Mouse (Mus musculus) left cerebral cortex, adult 8-10 months (tissue): ENCODE results near the gene Ift57. TPM values are rescaled to one million over a fixed set of nuclear protein-coding genes. Genes with fewer than 3 reads are reported as not detected.

ENCODE experiments used
- DNase-seq, 2 experiments: peaks; one replicate each; pipeline ENCODE4 v3.0.0; 2022; ENCODE audit warnings: low spot score in 2 of 2
- total RNA-seq, 4 experiments: library from RNA; stranded (reverse); gene quantifications; 2 replicates each; pipeline ENCODE4 v1.2.4; 2022

Gene Ift57
- total RNA-seq, 4 experiments from 2014 or later: 51.8 to 55.5 (median 55.0) TPM

- DNase-seq: no peak
Measured at GRCm38 (mm10) chr16:49790575-49791465, 91.8 kb downstream of the Ift57 start.

- no peak for DNase-seq
Measured at GRCm38 (mm10) chr16:49792446-49792878, 93.4 kb downstream of the Ift57 start.

GRCm38 (mm10) chr16:49793596-49793995 lies 94.6 kb downstream of the Ift57 start:
- DNase-seq: no peak

- DNase-seq: no peak
Measured at GRCm38 (mm10) chr16:49796271-49796670, 97.2 kb downstream of the Ift57 start.

DNA sequence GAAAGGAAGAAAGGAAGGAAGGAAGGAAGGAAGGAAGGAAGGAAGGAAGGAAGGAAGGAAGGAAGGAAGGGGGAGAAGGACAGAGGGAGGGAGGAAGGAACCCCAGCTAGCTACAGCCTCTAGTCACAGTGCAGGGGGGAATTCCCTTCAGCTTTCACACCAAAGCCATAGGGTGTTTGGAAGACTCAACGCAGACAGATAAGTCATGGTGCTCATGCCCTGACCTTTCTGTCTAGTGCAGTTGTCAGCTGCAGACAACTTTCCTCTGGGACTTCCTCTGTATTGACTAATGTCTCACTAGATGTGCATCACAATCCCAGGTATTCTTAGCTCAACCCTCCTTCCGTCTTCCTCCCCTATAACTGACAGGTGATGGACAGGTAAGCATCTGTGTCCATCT lies 97.9 kb downstream of the Ift57 start:
- DNase-seq: no peak

- no peak for DNase-seq
Measured at GRCm38 (mm10) chr16:49798790-49799189, 99.8 kb downstream of the Ift57 start.

DNA sequence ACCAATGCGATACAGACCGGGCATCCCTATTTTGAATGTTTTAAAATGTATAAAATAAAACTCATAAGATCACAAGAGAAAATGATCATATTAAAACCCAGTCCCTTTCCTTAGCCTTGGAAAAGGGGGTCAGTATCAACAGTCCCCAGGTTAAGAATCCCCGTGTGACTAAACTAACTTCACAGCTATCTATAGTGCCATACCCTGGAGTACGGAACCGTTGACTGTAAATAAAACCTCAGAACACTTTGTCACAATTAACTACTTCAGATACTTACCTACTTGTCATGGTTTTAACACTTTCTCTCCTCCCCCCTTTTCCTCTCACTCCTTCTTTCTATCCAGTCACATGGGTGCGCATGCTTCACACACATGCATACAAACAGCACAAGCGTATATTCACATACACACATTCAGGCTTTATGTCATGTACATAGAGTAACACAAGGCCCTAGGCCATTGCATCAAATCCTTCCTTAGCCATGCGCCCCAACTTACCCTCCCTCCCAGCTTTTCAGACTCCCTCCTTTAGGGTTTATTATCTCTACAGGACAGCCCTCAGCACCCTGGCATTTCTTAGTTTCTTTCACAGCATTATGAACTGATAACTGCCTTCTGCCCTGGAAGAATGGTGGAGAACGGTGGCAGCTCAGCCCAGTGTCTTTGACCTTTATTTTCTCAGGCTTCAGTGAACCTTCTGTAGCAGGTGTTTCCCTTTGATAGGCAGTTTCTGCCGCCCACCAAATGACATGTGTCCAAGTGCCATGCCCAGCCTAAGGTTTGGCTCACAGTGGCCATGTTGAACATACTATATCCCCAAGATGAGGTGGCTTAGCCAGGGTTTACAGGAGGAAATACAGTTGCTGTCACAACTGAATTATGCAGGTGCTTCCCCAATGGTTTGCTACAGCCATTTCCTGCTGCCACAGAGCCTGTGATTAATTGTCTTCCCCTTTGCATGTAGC lies 100.8 kb downstream of the Ift57 start, which contains the start of gene Cd47:
Gene Cd47 (plus strand): TSS at position 937 of the 965 bp plus-strand sequence.
- DNase-seq: no peak

GRCm38 (mm10) chr16:49800996-49801395 lies 102.0 kb downstream of the Ift57 start:
- DNase-seq: no peak

- no peak for DNase-seq
Measured at GRCm38 (mm10) chr16:49801399-49801798, 102.4 kb downstream of the Ift57 start.

DNA sequence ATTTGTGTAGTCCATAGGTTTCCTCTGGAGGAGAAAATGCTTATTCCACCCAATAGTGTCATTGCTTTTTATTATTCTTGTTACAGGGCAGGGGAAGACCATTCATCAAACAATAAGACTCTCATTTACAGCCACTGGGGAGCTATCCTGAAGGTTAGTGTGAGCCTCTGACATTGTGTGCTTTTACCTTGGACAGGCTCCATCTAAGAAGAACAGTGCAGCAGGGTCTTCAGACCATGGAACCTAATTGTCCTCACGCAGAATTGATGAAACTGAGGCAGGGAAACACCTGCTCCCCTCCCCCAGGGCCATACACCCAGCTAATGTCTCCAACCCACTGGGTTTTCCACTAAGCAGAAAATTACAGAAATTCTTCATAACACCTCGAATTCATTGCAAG lies 104.0 kb downstream of the Ift57 start:
- no peak for DNase-seq

DNA sequence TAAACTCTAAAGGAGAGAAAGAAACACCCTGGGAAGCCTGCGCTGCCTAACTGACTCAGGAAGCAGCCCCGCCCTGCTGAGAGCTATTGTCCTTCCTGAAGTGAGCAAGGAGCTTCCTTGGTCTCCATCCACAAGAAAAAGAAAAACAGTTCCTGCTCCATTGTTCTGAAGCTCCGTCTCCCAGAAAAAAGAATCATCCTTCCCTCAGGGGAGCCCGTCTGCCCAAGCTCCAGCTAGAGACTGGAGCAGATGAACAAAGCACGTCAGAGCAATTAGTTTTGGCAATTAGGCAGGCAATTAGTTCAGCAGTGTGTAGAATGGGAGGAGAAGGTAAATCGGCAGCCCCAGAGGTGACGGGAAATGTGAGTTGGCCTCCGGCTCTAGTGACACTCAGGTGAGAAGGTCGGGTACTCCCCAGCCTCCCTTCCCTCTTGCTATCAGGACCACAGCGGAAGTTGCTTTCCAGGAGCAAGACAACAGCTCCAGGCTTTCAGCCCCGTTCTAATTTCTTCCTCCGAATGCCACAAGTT lies 105.0 kb downstream of the Ift57 start:
- DNase-seq: no peak

GRCm38 (mm10) chr16:49806920-49807319 lies 107.9 kb downstream of the Ift57 start:
- DNase-seq: no peak

GRCm38 (mm10) chr16:49807419-49807841 lies 108.4 kb downstream of the Ift57 start:
- DNase-seq: no peak

GRCm38 (mm10) chr16:49807862-49808430 lies 108.9 kb downstream of the Ift57 start:
- no peak for DNase-seq

GRCm38 (mm10) chr16:49811897-49812296 lies 112.9 kb downstream of the Ift57 start:
- DNase-seq: no peak

DNA sequence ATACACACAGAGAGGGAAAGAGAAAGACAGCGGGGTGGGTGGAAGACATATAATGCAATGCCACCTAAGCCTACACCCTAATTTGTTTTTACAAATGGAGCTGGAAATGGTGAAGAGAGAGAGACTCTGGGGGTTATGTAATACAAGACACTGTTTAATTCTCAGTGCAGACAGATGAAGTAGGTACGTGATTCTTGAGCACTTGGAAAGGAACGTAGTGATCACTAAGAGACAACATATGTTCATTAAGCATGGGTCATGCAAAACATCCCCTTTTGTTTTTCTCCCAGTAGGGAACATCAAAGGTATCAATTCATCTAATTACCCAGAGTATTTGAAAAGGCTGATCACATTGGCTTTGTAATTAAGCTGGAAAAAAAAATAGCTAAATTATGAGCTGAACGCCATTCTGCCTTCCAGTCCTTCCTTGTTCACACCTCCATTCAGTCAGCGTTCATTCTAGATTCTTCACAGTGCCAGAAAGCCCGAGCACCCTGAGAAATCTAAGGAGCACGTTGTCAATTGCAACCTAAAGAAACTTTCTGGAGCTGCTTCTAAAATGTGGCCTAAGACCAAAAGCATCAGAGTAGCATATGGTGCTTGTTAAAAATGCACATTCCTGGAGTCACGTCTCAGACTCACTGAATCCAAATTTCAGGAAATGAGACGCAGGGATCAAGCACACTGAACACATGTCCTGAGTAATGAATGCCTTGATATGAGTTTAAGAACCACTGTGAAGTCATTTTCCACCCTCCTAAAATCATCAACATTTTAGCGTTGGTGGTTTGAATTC lies 114.0 kb downstream of the Ift57 start:
- no peak for DNase-seq

DNA sequence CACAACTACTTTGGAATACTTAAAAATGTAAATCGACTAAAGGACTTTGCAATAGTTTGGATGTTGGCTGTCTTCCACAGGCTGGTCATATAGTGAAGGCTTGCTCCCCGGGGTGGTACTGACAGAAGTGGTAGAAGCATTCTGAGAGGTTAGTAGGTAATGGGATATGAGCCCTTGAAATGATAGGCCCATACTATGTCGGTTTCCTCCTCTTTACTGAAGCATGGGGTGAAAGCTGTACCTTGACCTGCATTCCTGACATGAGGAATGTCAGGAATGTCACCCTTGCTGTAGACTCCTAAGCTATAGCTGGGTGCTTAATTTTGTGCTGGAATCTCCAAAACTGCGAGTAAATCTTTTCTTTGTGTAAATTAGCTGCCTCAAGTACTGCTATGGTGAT lies 115.4 kb downstream of the Ift57 start:
- no peak for DNase-seq
